Mouse (Mus musculus): Measurements from ENCODE around the gene Usp30.

- no peak for TF ChIP-seq CTCF (conservative IDR thresholded peaks at IDR 0.05; ENCODE audit: low read length)
- TF ChIP-seq NANOG (IDR thresholded peaks at IDR 0.05; ENCODE audit: borderline replicate concordance, low read length) = no peak
- TF ChIP-seq POU5F1 (IDR thresholded peaks at IDR 0.05; ENCODE audit: borderline replicate concordance, low read length) = no peak
Observed at GRCm38 (mm10) chr5:114048731-114049308, 16.4 kb upstream of the Usp30 start.
